Mouse (Mus musculus) stomach, embryonic 14.5 days (tissue): ENCODE results near the gene Emx1. TPM values are rescaled to one million over a fixed set of nuclear protein-coding genes. Genes with fewer than 3 reads are reported as not detected.
A peak's percentile ranks its signal among the peaks of the same experiment; 100 is the strongest.

Experiments
- ATAC-seq: fragments of 200-750 bp; cut with Nextera tagmentation; 2 replicates; pipeline ENCODE4 v1.8.0; 2017; ENCODE audit warnings: low read depth, moderate TSS enrichment; ENCODE audit not compliant: insufficient number of reproducible peaks, insufficient read depth, low FRiP score
- H3K27ac ChIP-seq: fragments of 300-500 bp; sonication (generic); 2 replicates; pipeline ENCODE4 v1.5.1; 2014; ENCODE audit warnings: mild to moderate bottlenecking, low read length, moderate library complexity, mixed read lengths
- H3K27me3 ChIP-seq: fragments of 300-500 bp; sonication (generic); 2 replicates; pipeline ENCODE4 v1.6.1; 2014; ENCODE audit warnings: low read length, control low read depth, mixed read lengths; ENCODE audit not compliant: control insufficient read depth, insufficient read depth
- H3K36me3 ChIP-seq: fragments of 300-500 bp; sonication (generic); 2 replicates; pipeline ENCODE4 v1.6.1; 2014; ENCODE audit warnings: mild to moderate bottlenecking, control low read depth, low read length, moderate library complexity, mixed read lengths; ENCODE audit not compliant: control insufficient read depth, insufficient read depth
- H3K4me1 ChIP-seq: fragments of 300-500 bp; sonication (generic); 2 replicates; pipeline ENCODE4 v1.6.1; 2014; ENCODE audit warnings: low read length, control low read depth, mixed read lengths; ENCODE audit not compliant: control insufficient read depth, insufficient read depth
- H3K4me2 ChIP-seq: fragments of 300-500 bp; sonication (generic); replicated peaks from 2 replicates; pipeline ENCODE4 v1.6.1; 2014; ENCODE audit warnings: low read depth, low read length, control low read depth
- H3K4me3 ChIP-seq: fragments of 300-500 bp; sonication (generic); 2 replicates; pipeline ENCODE4 v1.5.1; 2014; ENCODE audit warnings: low read depth, low read length, control low read depth
- H3K9ac ChIP-seq: fragments of 300-500 bp; sonication (generic); replicated peaks from 2 replicates; pipeline ENCODE4 v1.6.1; 2014; ENCODE audit warnings: low read depth, mild to moderate bottlenecking, control low read depth, low read length, moderate library complexity, mixed read lengths
- H3K9me3 ChIP-seq: fragments of 300-500 bp; sonication (generic); 2 replicates; pipeline ENCODE4 v1.6.1; 2016; ENCODE audit warnings: low read depth, low read length, control low read depth; ENCODE audit not compliant: control insufficient read depth
- WGBS: fragments of 180-500 bp; shearing (Covaris S2); extraction: QIAGEN DNeasy Blood & Tissue Kit; methylation state at CpG from one replicate; pipeline ENCODE4 v1.1.7; 2014; 5-methylcytosine and 5-hydroxymethylcytosine counted together
- polyA plus RNA-seq: library from polyadenylated mRNA; unstranded; fragments of >200 nt; fragmentation: Nextera tagmentation; extraction: Ambion mirVana; gene quantifications from 2 replicates; pipeline ENCODE4 v1.2.1, GENCODE M21; 2014

Gene Emx1
- polyA plus RNA-seq, 1 experiment from 2014 or later, result not detected

DNA sequence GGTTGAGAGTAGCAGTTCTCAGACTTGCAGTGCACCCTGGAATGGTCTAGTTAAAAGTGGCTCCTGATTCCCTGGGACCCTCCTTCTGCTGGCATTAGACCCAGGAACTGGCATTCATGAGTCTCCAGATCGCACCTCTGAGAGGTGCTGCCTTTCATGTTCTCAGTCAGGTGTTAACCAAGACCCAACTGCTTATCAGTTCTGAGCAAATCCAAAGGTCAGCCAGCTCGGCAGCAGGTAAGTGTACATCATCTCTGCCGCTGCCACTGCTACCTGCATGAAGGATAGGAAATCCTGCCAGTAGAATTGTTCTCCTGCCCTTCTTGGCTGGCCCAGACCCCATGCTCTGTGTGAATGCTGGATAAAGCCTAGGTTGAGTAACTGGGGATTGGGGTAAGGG is 43.5 kb downstream of the Emx1 start:
- H3K4me1 ChIP-seq, result peaks cover 10% of the 10 kb centered on the region; the same call in 1 of the 2 replicates
- no peaks in the 10 kb centered on the region for H3K27me3 ChIP-seq
- no peak overlapping the region for H3K27ac ChIP-seq
- no peak overlapping the region for H3K4me3 ChIP-seq
- no peak for ATAC-seq
- H3K36me3 ChIP-seq, result no peaks in the 10 kb centered on the region
- no peak overlapping the region for H3K4me2 ChIP-seq
- H3K9ac ChIP-seq, result no peak overlapping the region
- no peaks in the 10 kb centered on the region for H3K9me3 ChIP-seq
- WGBS, result 45% methylated on average over 3 of the region's 3 CpGs

DNA sequence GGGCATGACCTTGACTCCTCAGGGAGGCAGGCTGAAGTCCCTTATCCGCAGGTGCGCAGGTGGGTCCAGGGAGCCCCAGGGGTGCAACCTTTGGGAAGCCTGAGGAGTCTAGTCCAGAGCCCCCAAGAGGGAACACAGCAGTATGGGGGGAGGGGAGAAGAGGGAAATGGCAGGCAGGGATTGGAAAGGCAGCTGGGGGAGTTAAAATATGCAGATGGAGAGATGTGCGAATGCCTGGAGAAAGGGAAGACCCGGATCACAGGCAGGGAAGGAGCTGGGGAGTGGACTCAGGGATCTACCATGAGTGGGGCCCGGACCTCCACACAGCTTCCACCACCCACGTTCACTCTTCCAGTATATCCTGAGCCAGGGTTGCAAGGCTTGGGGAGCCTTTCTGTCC is 44.2 kb downstream of the Emx1 start:
- Histone ChIP-seq H3K27me3 (no peaks in the 10 kb centered on the region), H3K9ac (no peak overlapping the region), H3K27ac (no peak overlapping the region), H3K4me1 (peaks cover 10% of the 10 kb centered on the region; the same call in 1 of the 2 replicates), H3K4me3 (no peak overlapping the region), H3K36me3 (no peaks in the 10 kb centered on the region), H3K9me3 (no peaks in the 10 kb centered on the region), H3K4me2 (no peak overlapping the region)
- ATAC-seq, result no peak
- 38% methylated on average over 6 of the region's 6 CpGs for WGBS

DNA sequence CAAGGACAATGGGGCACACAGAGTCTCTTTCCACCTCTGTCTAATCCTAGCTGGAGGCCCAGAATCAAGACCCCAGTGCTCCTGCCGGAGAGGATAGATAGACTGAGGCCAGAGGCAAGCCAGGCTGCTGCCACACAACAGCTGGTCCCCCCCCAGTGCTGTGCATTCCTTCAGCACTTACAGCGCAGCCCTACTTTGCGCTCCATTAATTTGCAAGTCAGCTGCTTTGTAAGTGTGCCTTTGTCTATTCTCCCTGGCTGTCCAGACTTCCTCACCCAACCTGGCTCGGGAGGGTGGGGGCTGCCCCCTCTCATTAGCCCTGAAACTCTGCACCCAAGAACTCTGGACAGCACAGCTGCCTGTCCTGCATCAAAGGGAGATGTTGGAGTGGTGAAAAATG is 44.8 kb downstream of the Emx1 start:
- 57% methylated on average over 4 of the region's 4 CpGs for WGBS
- Histone ChIP-seq H3K9ac (no peak overlapping the region), H3K4me1 (peaks cover 10% of the 10 kb centered on the region; the same call in 1 of the 2 replicates), H3K36me3 (no peaks in the 10 kb centered on the region), H3K27ac (no peak overlapping the region), H3K27me3 (no peaks in the 10 kb centered on the region), H3K9me3 (no peaks in the 10 kb centered on the region), H3K4me3 (no peak overlapping the region), H3K4me2 (no peak overlapping the region)
- no peak for ATAC-seq

- H3K27me3 ChIP-seq, result no peaks in the 10 kb centered on the region
- H3K27ac ChIP-seq, result no peak overlapping the region
- ATAC-seq, result peak; percentile 43; the same call in 1 of the 2 replicates
- peaks cover 10% of the 10 kb centered on the region; the same call in 1 of the 2 replicates for H3K4me1 ChIP-seq
- H3K4me3 ChIP-seq, result no peak overlapping the region
- 27% methylated on average over 7 of the region's 7 CpGs for WGBS
- no peaks in the 10 kb centered on the region for H3K36me3 ChIP-seq
- no peaks in the 10 kb centered on the region for H3K9me3 ChIP-seq
- no peak overlapping the region for H3K9ac ChIP-seq
- H3K4me2 ChIP-seq, result no peak overlapping the region
These were observed 45.8 kb downstream of the Emx1 start for GRCm38 (mm10) chr6:85232836-85233623.

- Histone ChIP-seq H3K4me3 (no peak overlapping the region), H3K27ac (no peak overlapping the region), H3K36me3 (no peaks in the 10 kb centered on the region), H3K9me3 (no peaks in the 10 kb centered on the region), H3K4me1 (peaks cover 10% of the 10 kb centered on the region; the same call in 1 of the 2 replicates), H3K4me2 (no peak overlapping the region), H3K27me3 (no peaks in the 10 kb centered on the region), H3K9ac (no peak overlapping the region)
- 25% methylated on average over 5 of the region's 5 CpGs for WGBS
- ATAC-seq, result peak; percentile 20; the same call in 1 of the 2 replicates
These were observed 47.6 kb downstream of the Emx1 start for GRCm38 (mm10) chr6:85234796-85235195.

DNA sequence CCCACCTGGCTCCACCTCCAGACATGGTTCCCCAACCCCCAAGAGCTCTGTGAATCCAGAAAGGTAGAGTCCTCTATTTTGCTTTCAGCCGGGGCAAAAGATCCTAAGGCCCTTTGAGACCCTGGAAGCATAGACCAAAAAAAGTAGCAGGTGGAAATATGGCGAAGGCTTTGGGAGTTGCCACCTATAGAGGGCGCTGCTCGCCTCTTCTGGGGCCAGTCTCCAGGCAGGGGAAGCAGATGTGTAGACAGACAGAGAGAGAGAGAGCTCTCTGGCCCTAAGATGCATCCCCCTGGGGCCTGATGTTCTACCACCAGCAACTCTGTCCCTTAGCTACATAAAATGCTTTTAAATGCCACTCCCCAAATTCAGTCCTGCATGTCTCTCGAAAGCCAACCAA is 49.8 kb downstream of the Emx1 start:
- H3K4me1 ChIP-seq, result peaks cover 8% of the 10 kb centered on the region; the same call in 1 of the 2 replicates
- no peak overlapping the region for H3K27ac ChIP-seq
- no peak overlapping the region for H3K4me3 ChIP-seq
- H3K4me2 ChIP-seq, result no peak overlapping the region
- ATAC-seq, result no peak
- no peaks in the 10 kb centered on the region for H3K27me3 ChIP-seq
- no peaks in the 10 kb centered on the region for H3K9me3 ChIP-seq
- no peaks in the 10 kb centered on the region for H3K36me3 ChIP-seq
- no peak overlapping the region for H3K9ac ChIP-seq
- 52% methylated on average over 5 of the region's 5 CpGs for WGBS

- no peak overlapping the region for H3K27ac ChIP-seq
- H3K4me2 ChIP-seq, result no peak overlapping the region
- no peaks in the 10 kb centered on the region for H3K36me3 ChIP-seq
- no peaks in the 10 kb centered on the region for H3K9me3 ChIP-seq
- 63% methylated on average over 10 of the region's 10 CpGs for whole genome bisulfite sequencing
- no peak overlapping the region for H3K9ac ChIP-seq
- no peaks in the 10 kb centered on the region for H3K27me3 ChIP-seq
- no peak overlapping the region for H3K4me3 ChIP-seq
- ATAC-seq, result no peak
- peaks cover 6% of the 10 kb centered on the region; the same call in 1 of the 2 replicates for H3K4me1 ChIP-seq
These were observed 50.5 kb downstream of the Emx1 start for GRCm38 (mm10) chr6:85237595-85238337.

GRCm38 (mm10) chr6:85239044-85239489 is 51.8 kb downstream of the Emx1 start:
- H3K4me2 ChIP-seq, result no peak overlapping the region
- no peaks in the 10 kb centered on the region for H3K9me3 ChIP-seq
- 11% methylated on average over 4 of the region's 4 CpGs for WGBS
- H3K36me3 ChIP-seq, result no peaks in the 10 kb centered on the region
- no peak overlapping the region for H3K9ac ChIP-seq
- 0 out of 2 replicates have a peak, but pooled peaks cover 3% of the 10 kb centered on the region for H3K4me1 ChIP-seq
- H3K27ac ChIP-seq, result no peak overlapping the region
- H3K27me3 ChIP-seq, result no peaks in the 10 kb centered on the region
- H3K4me3 ChIP-seq, result no peak overlapping the region
- peak; percentile 57; the same call in 1 of the 2 replicates for ATAC-seq
